Mouse (Mus musculus) hindbrain, embryonic 10.5 days (tissue): ENCODE measurements around the gene Pikfyve. TPM values are rescaled to one million over a fixed set of nuclear protein-coding genes. Genes with fewer than 3 reads are reported as not detected.
A peak's percentile ranks its signal among the peaks of the same experiment; 100 is the strongest.

ENCODE experiments used
- DNase-seq: peaks from one replicate; pipeline ENCODE4 v3.0.0-alpha.2; 2017; ENCODE audit warnings: low spot score
- H3K27ac ChIP-seq: fragments of 300-500 bp; sonication (generic); 2 replicates; pipeline ENCODE4 v1.5.1; 2016; ENCODE audit warnings: mild to moderate bottlenecking, moderate library complexity
- H3K27me3 ChIP-seq: fragments of 300-500 bp; sonication (generic); 2 replicates; pipeline ENCODE4 v1.6.1; 2016; ENCODE audit warnings: mild to moderate bottlenecking; ENCODE audit not compliant: poor library complexity, insufficient read depth, severe bottlenecking
- H3K36me3 ChIP-seq: fragments of 300-500 bp; sonication (generic); 2 replicates; pipeline ENCODE4 v1.6.1; 2016; ENCODE audit warnings: mild to moderate bottlenecking, moderate library complexity
- H3K4me1 ChIP-seq: fragments of 300-500 bp; sonication (generic); replicated peaks from 2 replicates; pipeline ENCODE4 v1.6.1; 2016; ENCODE audit warnings: mild to moderate bottlenecking
- H3K4me3 ChIP-seq: fragments of 300-500 bp; sonication (generic); 2 replicates; pipeline ENCODE4 v1.5.1; 2016; ENCODE audit warnings: mild to moderate bottlenecking, moderate library complexity
- H3K9me3 ChIP-seq: fragments of 300-500 bp; sonication (generic); 2 replicates; pipeline ENCODE4 v1.6.1; 2016; ENCODE audit warnings: mild to moderate bottlenecking, moderate library complexity
- WGBS: fragments of 180-500 bp; shearing (Covaris S2); methylation state at CpG from one replicate; pipeline ENCODE4 v1.1.7; 2016; 5-methylcytosine and 5-hydroxymethylcytosine counted together
- polyA plus RNA-seq: library from polyadenylated mRNA; unstranded; fragments of >200 nt; fragmentation: Nextera tagmentation; extraction: Ambion mirVana; gene quantifications from 2 replicates; pipeline ENCODE4 v1.2.1, GENCODE M21; 2016

The Pikfyve gene
- polyA plus RNA-seq, 1 experiment from 2014 or later, result 13.7 TPM

DNA sequence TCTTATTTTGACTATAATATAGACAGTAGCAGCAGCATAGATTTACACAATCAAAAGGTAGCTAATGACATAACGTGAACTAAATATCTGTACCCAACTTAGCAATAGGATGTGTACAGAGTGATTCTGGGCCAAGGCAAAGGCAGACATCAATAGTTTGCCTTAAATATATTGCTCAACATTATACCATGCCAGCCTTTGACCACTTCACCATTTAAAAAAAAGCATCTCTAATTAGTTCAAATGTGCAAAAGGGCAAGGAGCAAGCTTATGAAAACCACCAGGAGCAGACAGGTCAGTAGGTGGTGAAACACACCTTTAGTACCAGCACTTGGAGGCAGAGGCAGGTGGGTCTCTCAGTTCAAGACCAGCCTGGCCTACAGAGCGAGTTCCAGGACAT, 12.8 kb upstream of the Pikfyve start:
- H3K27ac ChIP-seq, result no peak overlapping the region
- H3K27me3 ChIP-seq, result no peaks in the 10 kb centered on the region
- H3K4me1 ChIP-seq, result peaks cover 30% of the 10 kb centered on the region
- 88% methylated on average over 2 of the region's 2 CpGs for WGBS
- no peaks in the 10 kb centered on the region for H3K9me3 ChIP-seq
- DNase-seq, result no peak
- no peak overlapping the region for H3K4me3 ChIP-seq
- H3K36me3 ChIP-seq, result peaks cover 64% of the 10 kb centered on the region

DNA sequence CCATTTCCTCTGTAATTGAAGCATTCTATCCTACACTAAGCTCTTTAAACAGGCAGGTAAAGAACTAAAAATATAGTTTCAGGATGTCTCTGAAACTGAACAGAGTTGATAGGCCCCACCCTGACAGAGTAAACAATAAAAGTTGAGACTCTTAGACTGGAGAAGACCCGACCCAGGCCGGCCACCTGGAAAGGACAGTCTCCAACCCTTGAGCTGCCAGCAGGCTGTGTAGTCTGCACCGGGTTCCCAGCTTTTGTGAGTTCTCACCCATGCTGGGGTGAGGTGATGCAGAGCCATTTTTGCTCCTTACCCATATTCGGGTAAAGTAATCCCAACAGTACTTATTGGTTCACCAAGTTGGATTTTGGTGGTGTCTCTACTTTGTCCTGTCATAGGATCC, 10.3 kb upstream of the Pikfyve start:
- peaks cover 40% of the 10 kb centered on the region for H3K36me3 ChIP-seq
- no peak for DNase-seq
- no peak overlapping the region for H3K27ac ChIP-seq
- no peak overlapping the region for H3K4me3 ChIP-seq
- 74% methylated on average over 4 of the region's 4 CpGs for WGBS
- no peaks in the 10 kb centered on the region for H3K27me3 ChIP-seq
- H3K4me1 ChIP-seq, result peaks cover 30% of the 10 kb centered on the region
- H3K9me3 ChIP-seq, result no peaks in the 10 kb centered on the region

DNA sequence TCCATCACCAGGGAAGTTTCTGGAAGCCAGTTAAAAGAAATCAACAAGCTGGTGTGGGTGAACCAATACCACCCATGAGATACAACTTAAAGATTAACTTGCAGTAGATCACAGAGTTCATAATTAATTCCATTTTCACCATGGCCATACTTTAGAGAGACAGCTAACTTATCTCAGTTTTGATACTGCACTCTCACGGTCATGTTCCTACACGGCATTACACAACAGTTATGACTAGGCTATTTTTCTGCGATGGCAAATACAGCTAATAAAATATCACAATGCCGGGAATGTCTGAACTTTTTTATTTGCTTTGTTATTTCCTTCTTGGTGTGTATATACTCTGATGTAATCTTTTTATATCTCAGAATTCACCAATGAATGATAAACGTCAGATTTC, 9.6 kb upstream of the Pikfyve start:
- H3K4me1 ChIP-seq, result peaks cover 30% of the 10 kb centered on the region
- no peak overlapping the region for H3K27ac ChIP-seq
- WGBS, result 91% methylated on average over 5 of the region's 5 CpGs
- H3K9me3 ChIP-seq, result no peaks in the 10 kb centered on the region
- no peak for DNase-seq
- H3K4me3 ChIP-seq, result no peak overlapping the region
- peaks cover 32% of the 10 kb centered on the region for H3K36me3 ChIP-seq
- H3K27me3 ChIP-seq, result no peaks in the 10 kb centered on the region

DNA sequence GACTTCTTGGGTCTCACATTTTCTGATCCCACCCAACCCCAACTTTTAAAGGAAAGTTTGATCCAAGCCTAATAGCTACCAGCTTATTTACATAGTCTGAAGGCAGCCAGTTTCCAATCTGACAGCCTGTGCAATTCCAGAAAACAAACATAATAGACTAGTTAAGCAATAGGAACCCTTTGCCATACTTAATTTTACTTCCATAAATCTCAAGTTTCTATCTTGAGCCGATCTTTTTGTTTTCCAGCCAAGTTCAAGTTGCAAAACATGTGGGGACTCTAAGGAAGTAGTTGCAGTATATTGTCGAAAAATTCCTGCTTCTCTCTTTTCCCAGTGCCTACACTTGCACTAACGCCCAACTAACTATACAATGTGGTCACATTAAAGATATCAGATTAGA, 9.0 kb upstream of the Pikfyve start:
- WGBS, result 73% methylated on average over 3 of the region's 3 CpGs
- H3K4me1 ChIP-seq, result peaks cover 30% of the 10 kb centered on the region
- no peak for DNase-seq
- no peaks in the 10 kb centered on the region for H3K27me3 ChIP-seq
- H3K4me3 ChIP-seq, result peak overlapping the region; percentile 81
- H3K27ac ChIP-seq, result no peak overlapping the region
- H3K36me3 ChIP-seq, result peaks cover 27% of the 10 kb centered on the region
- H3K9me3 ChIP-seq, result no peaks in the 10 kb centered on the region

DNA sequence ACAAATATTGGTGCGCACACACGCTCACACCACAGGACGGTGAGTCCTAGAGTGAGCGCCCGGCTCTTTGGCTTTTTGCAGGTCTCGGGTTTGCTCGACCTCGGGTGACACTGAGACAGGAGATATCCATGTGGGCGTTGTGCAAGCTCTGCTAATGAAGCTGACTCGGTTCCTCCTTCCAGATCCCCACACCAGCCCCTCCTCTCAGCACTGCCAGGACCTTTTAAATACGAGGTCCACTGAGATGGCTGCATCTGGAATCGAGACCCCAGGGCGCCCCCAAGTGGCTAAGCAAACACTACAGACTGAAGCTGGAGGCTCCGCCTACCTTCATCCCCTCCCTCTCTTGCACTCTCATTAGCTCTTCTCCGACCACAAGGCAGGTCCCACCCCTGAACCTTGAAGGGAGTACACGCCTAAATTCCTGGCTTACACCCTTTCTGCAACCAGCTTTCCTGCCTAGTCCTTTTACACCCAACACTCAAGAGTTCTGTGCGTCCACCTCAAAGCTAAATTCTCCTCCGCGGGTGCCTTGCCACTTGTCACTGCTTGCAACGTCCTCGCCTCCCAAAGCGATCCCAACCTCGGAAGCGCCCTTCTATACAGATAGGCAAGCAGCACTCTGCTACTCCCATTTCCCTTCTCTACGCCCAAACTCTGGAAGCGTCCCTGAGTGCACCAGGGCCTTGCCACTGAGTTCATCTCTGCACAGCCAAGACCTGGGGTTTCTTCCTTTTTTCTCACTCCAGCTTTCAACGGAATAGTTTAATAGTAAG, 8.2 kb upstream of the Pikfyve start:
- WGBS, result 8% methylated on average over 27 of the region's 27 CpGs
- peak overlapping the region; percentile 81 for H3K4me3 ChIP-seq
- peaks cover 18% of the 10 kb centered on the region for H3K36me3 ChIP-seq
- H3K9me3 ChIP-seq, result no peaks in the 10 kb centered on the region
- H3K27me3 ChIP-seq, result no peaks in the 10 kb centered on the region
- peaks cover 27% of the 10 kb centered on the region for H3K4me1 ChIP-seq
- DNase-seq, result peak; percentile 93
- H3K27ac ChIP-seq, result peak overlapping the region; percentile 97

DNA sequence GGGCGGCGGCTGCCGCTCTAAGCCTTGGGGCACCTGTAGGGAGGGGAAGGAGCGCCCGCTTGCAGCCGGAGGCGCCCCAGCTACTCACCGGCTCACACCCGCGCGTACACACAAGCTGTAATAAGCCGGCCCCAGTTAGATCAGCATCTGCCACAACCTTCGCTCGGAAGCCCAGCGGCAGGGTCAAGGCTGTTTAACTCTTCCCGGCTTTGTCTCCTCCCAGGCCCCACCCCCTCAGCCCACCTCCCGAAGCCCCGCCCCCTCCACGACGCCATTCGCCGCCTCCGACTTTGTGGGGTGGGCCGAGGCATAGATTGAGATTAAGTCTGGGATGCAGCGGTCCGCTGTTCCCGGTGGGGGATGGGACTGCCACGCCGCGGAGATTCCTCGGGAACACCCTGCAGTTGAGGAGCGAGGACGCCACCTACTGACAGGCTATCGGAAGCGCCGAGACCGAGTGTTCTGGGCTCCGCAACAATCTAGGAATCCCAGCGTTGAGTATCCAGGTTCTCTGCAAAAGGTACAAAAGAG, 7.5 kb upstream of the Pikfyve start:
- peaks cover 27% of the 10 kb centered on the region for H3K4me1 ChIP-seq
- under 1% methylated on average over 39 of the region's 39 CpGs for WGBS
- peak overlapping the region; percentile 81 for H3K4me3 ChIP-seq
- no peaks in the 10 kb centered on the region for H3K27me3 ChIP-seq
- H3K9me3 ChIP-seq, result no peaks in the 10 kb centered on the region
- peaks cover 12% of the 10 kb centered on the region for H3K36me3 ChIP-seq
- DNase-seq, result peak; percentile 99
- H3K27ac ChIP-seq, result peak overlapping the region; percentile 97

DNA sequence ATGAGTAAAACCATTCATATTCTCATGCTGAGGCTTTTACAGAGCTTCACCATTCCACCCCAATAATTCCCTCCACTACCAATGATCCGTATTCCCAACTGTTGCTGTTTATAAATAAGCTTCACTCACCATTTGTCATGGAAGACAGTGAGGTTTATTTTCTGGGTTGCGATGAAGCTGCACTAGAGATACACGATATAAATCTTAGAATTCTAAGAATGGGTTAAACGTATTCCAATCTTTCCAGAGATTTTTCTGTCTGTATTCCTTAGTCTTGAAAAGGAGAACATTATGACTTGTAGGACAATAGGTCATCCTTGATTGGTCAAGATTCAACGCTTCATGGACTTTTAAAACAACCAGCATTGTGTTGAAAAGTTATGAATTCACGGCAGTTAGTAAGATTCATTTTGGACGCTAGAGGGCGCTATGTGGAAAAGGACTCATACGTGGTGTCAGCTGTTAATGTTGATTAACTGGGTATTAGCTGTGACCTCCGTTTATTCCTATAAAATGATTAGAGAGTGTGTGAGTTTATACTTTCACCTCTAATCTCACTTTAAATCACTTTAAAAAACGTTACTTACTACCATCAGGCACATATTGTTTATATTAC, 6.7 kb upstream of the Pikfyve start:
- Histone ChIP-seq H3K4me1 (peaks cover 27% of the 10 kb centered on the region), H3K36me3 (peaks cover 4% of the 10 kb centered on the region), H3K4me3 (peak overlapping the region; percentile 81), H3K9me3 (no peaks in the 10 kb centered on the region), H3K27ac (peak overlapping the region; percentile 97), H3K27me3 (no peaks in the 10 kb centered on the region)
- DNase-seq, result peak; percentile 28
- WGBS, result 5% methylated on average over 11 of the region's 11 CpGs

DNA sequence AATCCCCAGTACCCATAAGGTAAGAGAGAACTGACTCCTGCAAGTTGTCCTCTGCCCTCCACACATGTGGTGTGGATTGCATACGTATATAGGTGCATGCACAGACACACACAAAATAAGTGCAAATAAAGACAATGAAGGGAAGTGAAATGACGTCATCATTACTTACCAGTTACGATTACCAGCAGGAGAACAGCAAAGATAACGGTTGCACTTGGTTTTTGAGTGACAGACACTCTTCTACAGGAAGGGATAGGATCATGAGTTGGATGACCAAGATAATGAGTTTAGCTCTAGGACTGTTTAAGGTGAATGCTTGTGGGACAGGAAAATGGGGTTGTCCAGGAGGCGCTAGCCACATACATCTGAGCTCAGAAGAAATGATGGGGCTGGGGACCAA, 5.0 kb upstream of the Pikfyve start:
- WGBS, result 90% methylated on average over 5 of the region's 5 CpGs
- Histone ChIP-seq H3K27me3 (no peaks in the 10 kb centered on the region), H3K27ac (no peak overlapping the region), H3K36me3 (no peaks in the 10 kb centered on the region), H3K9me3 (no peaks in the 10 kb centered on the region), H3K4me3 (no peak overlapping the region), H3K4me1 (peaks cover 25% of the 10 kb centered on the region)
- DNase-seq, result no peak

DNA sequence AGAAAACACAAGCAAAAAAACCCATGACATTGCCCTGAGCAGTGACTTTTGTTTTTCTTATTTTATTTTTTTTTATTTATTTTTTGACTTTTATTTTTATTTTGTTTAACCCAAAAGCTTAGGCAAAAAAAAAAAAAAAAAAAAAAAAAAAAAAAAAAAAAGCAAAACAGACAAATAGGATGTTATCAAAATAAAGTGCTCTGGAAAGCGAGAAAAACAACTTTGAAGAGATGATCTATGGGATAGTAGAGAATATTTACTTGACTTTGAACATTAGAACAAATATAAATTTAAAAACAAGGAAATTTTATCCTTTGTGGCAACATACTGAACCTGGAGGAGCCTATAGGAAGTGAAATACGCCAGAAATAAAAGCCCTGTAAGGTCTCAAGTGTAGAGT, 2.5 kb upstream of the Pikfyve start:
- Histone ChIP-seq H3K4me3 (no peak overlapping the region), H3K27me3 (no peaks in the 10 kb centered on the region), H3K4me1 (peaks cover 20% of the 10 kb centered on the region), H3K36me3 (no peaks in the 10 kb centered on the region), H3K9me3 (no peaks in the 10 kb centered on the region), H3K27ac (no peak overlapping the region)
- no peak for DNase-seq
- WGBS, result 89% methylated on average over 2 of the region's 2 CpGs

DNA sequence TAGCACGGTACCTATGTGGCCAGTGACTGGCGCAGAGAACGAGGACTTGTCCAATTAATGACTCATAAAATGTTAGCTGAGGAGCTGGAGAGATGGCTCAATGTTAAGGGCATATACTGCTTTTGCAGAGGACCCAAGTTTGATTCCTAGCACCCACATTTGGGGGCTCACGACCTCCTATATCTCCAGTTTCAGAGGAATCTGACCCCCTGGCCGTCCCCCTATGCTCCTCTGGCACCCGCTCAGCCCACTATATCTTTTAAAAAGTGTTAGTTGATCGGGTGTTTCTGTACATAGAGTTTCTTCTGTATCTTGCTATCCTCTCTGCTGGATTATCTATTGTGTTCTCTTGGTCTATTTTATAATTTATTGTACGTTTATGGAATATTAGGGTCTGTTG, 1.5 kb upstream of the Pikfyve start:
- no peaks in the 10 kb centered on the region for H3K27me3 ChIP-seq
- no peaks in the 10 kb centered on the region for H3K9me3 ChIP-seq
- no peak overlapping the region for H3K4me3 ChIP-seq
- no peak for DNase-seq
- peaks cover 20% of the 10 kb centered on the region for H3K4me1 ChIP-seq
- H3K27ac ChIP-seq, result no peak overlapping the region
- H3K36me3 ChIP-seq, result no peaks in the 10 kb centered on the region
- WGBS, result 89% methylated on average over 8 of the region's 8 CpGs

DNA sequence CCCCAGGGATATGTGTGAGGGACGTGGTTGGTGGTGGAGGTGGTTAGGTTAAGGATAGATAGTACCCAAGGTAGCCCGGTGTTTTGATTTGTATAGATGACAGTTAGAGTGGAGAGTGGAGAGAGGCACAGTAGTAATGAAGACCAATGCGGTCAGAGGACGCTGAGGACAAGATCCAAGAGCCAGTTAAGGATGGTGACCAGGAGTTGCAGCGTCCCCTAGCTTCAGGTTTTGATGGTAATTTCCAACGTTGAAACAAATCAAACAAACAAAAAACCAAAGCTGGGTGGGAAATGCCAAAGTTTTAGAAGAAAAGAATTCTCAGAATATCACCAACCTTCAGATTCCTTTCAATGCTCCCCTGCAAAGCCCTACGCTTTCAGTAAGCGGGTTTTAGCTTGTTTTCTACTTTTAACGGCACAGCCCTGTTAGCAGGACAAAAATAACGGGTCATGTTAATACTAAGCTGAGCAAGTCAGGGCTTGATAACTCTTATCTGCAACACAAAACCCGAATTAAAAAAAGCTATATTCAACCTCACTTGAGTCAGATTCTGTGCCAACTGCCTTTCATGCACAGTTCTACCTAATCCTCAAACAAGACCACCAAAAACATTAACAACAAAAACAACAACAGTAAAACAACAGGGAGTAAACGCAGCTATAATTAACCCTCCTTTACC, 818 bp upstream of the Pikfyve start:
- no peaks in the 10 kb centered on the region for H3K36me3 ChIP-seq
- peaks cover 20% of the 10 kb centered on the region for H3K4me1 ChIP-seq
- peak overlapping the region; percentile 95 for H3K4me3 ChIP-seq
- no peaks in the 10 kb centered on the region for H3K27me3 ChIP-seq
- peak overlapping the region; percentile 93 for H3K27ac ChIP-seq
- DNase-seq, result no peak
- 28% methylated on average over 12 of the region's 12 CpGs for WGBS
- H3K9me3 ChIP-seq, result no peaks in the 10 kb centered on the region

DNA sequence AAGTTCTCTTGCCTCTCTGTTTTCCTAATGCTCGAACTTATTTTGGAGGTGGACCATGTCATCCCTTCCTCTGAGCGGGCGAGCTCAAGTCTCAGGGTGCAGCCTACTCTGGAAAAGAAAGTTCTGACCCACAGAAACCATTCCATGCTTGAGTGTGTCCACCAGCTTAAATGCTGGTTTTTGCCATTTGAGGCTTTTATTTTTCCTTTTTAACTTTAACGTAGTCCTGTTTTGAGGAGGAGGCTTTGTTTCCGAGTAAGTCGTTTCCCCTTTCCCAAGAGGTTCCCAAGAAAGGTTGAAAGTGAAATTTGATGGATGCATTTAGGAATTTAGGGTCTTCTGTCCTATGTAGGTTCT, 569 bp downstream of the Pikfyve start:
- no peak for DNase-seq
- H3K9me3 ChIP-seq, result no peaks in the 10 kb centered on the region

DNA sequence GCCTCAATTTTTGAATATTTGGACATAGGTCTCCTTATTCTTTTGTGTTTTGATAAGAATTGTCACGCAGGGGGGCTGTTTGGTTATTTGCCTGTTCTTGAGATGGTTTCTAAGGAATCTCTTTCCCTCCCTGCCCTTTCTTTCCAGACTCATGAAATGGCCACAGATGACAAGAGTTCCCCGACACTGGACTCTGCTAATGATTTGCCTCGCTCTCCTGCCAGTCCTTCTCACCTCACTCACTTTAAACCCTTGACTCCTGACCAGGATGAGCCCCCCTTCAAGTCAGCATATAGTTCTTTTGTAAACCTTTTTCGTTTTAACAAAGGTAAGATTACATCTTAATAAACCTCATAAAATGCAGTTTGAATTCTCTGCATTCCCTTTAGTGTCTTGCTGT, 3.7 kb downstream of the Pikfyve start:
- no peaks in the 10 kb centered on the region for H3K27me3 ChIP-seq
- H3K4me1 ChIP-seq, result peaks cover 20% of the 10 kb centered on the region
- no peak for DNase-seq
- no peak overlapping the region for H3K4me3 ChIP-seq
- no peak overlapping the region for H3K27ac ChIP-seq
- H3K9me3 ChIP-seq, result no peaks in the 10 kb centered on the region
- WGBS, result 88% methylated on average over 4 of the region's 4 CpGs
- peaks cover 34% of the 10 kb centered on the region for H3K36me3 ChIP-seq

More for the DNA sequence above, 569 bp downstream of the Pikfyve start:
- H3K4me3 ChIP-seq, result peak overlapping the region; percentile 95
- under 1% methylated on average over 6 of the region's 6 CpGs for WGBS
- H3K27me3 ChIP-seq, result no peaks in the 10 kb centered on the region
- H3K36me3 ChIP-seq, result peaks cover 10% of the 10 kb centered on the region
- peak overlapping the region; percentile 93 for H3K27ac ChIP-seq
- H3K4me1 ChIP-seq, result peaks cover 20% of the 10 kb centered on the region
